Mouse (Mus musculus) myocyte (in vitro differentiated cells): ENCODE data around the gene Fzr1. TPM values are rescaled to one million over a fixed set of nuclear protein-coding genes. Genes with fewer than 3 reads are reported as not detected.
A peak's percentile ranks its signal among the peaks of the same experiment; 100 is the strongest.

Experiments used
- H3K27me3 ChIP-seq: one replicate; pipeline ENCODE4 v1.6.1; 2011; ENCODE audit not compliant: control insufficient read depth, insufficient read depth, insufficient read length
- H3K36me3 ChIP-seq: one replicate; pipeline ENCODE4 v1.6.1; 2011; ENCODE audit not compliant: control insufficient read depth, insufficient read depth
- H3K4me2 ChIP-seq: one replicate; pipeline ENCODE4 v1.6.1; 2011; ENCODE audit warnings: low read depth, control low read depth
- H3K4me3 ChIP-seq: one replicate; pipeline ENCODE4 v1.5.1; 2011; ENCODE audit warnings: mild to moderate bottlenecking, control low read depth, moderate library complexity
- H3K79me2 ChIP-seq: one replicate; pipeline ENCODE4 v1.6.1; 2011; ENCODE audit not compliant: control insufficient read depth, insufficient read depth
- H3ac ChIP-seq: one replicate; pipeline ENCODE4 v1.6.1; 2011; ENCODE audit not compliant: control insufficient read depth, insufficient read length
- CEBPB ChIP-seq: IDR thresholded peaks from 2 replicates; pipeline ENCODE4 v1.6.1; 2011; ENCODE audit warnings: mild to moderate bottlenecking, moderate library complexity; ENCODE audit not compliant: poor library complexity, insufficient read depth, severe bottlenecking
- E2F4 ChIP-seq: IDR thresholded peaks from one replicate; pipeline ENCODE4 v1.6.1; 2011; ENCODE audit warnings: mild to moderate bottlenecking, control low read depth, moderate library complexity; ENCODE audit not compliant: insufficient read depth
- MAX ChIP-seq: IDR thresholded peaks from one replicate; pipeline ENCODE4 v1.6.1; 2011; ENCODE audit warnings: low read depth, mild to moderate bottlenecking, control low read depth
- MYOD1 ChIP-seq, 3 experiments: IDR thresholded peaks; one replicate each; pipeline ENCODE4 v1.6.1; 2011; ENCODE audit warnings: control low read depth in 2 of 3, low read depth in 2 of 3, mild to moderate bottlenecking in 2 of 3, moderate library complexity in 1 of 3; ENCODE audit not compliant: insufficient read length in 2 of 3, control insufficient read depth in 1 of 3
- MYOG ChIP-seq, 3 experiments: IDR thresholded peaks; one replicate each; pipeline ENCODE4 v1.6.1; 2011; ENCODE audit warnings: control low read depth in 2 of 3, low read depth in 2 of 3, mild to moderate bottlenecking in 2 of 3; ENCODE audit not compliant: insufficient read length in 2 of 3, control insufficient read depth in 1 of 3, insufficient read depth in 1 of 3
- POLR2A ChIP-seq: IDR thresholded peaks from one replicate; pipeline ENCODE4 v1.6.1; 2011; ENCODE audit warnings: low read depth, mild to moderate bottlenecking, control low read depth, moderate library complexity; ENCODE audit not compliant: insufficient read length
- POLR2AphosphoS2 ChIP-seq: IDR thresholded peaks from one replicate; pipeline ENCODE4 v1.6.1; 2011; ENCODE audit warnings: low read depth, control low read depth; ENCODE audit not compliant: insufficient read length
- REST ChIP-seq: IDR thresholded peaks from one replicate; pipeline ENCODE4 v1.6.1; 2011; ENCODE audit warnings: mild to moderate bottlenecking, control low read depth, moderate library complexity; ENCODE audit not compliant: insufficient read depth, insufficient read length
- SRF ChIP-seq: IDR thresholded peaks from one replicate; pipeline ENCODE4 v1.6.1; 2011; ENCODE audit warnings: low read depth; ENCODE audit not compliant: control insufficient read depth, insufficient read length
- TCF12 ChIP-seq: IDR thresholded peaks from one replicate; pipeline ENCODE4 v1.6.1; 2011; ENCODE audit warnings: mild to moderate bottlenecking, control low read depth; ENCODE audit not compliant: poor library complexity, insufficient read depth, severe bottlenecking
- TCF3 ChIP-seq: IDR thresholded peaks from one replicate; pipeline ENCODE4 v1.6.1; 2011; ENCODE audit warnings: low read depth, control low read depth; ENCODE audit not compliant: insufficient read length
- USF1 ChIP-seq: IDR thresholded peaks from one replicate; pipeline ENCODE4 v1.6.1; 2011; ENCODE audit warnings: low read depth, mild to moderate bottlenecking, control low read depth, moderate library complexity
- polyA plus RNA-seq: library from polyadenylated mRNA; unstranded; fragments of >200 nt; fragmentation: generic; extraction: Trizol; gene quantifications from one replicate; pipeline ENCODE4 v1.2.1, GENCODE M21; 2012; ENCODE audit warnings: missing spikeins

Fzr1 gene
- polyA plus RNA-seq, 1 experiment = 42.0 TPM

DNA sequence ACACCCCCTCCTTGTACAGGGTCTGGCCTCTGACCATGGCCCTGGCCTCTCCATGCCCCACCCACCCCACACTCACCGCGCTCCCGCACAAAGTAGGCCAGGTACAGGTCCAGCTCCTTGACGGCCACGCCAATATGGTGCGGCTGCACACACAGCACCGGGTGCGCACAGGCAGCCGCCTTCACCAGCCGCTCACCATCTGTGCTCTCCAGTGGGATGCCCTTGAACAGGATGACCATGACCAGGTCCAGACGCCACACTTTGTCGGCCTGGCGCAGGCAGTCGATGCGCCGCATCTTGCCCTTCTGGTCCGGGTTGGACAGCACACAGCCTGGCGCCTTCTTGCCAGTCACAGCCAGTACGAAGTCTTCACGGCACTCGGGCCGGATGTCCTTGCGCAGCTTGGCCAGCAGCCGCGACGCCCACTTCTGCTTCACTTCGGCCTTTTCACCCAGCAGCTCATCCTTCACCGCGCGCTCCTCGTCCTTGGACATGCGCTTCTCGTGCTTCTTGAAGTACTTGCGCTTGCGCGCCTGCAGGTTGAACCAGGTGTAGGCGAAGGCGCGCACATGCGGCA lies 42.0 kb upstream of the Fzr1 start:
- Histone ChIP-seq H3K4me2 (peak overlapping the region; percentile 77), H3K27me3 (no peaks in the 10 kb centered on the region), H3ac (no peak overlapping the region), H3K36me3 (peaks cover 5% of the 10 kb centered on the region), H3K4me3 (no peak overlapping the region), H3K79me2 (peaks cover 86% of the 10 kb centered on the region)
- TF ChIP-seq MAX (no peak), SRF (no peak), USF1 (no peak), REST (no peak), POLR2A (no peak), MYOG (IDR thresholded peaks at IDR 0.05; ENCODE audit: control insufficient read depth in 1 of 3, insufficient read depth in 1 of 3, insufficient read length in 2 of 3, low read depth in 2 of 3) (no peak), MYOD1 (IDR thresholded peaks at IDR 0.05; ENCODE audit: control insufficient read depth in 1 of 3, insufficient read length in 2 of 3, low read depth in 2 of 3) (no peak), TCF12 (no peak), POLR2AphosphoS2 (no peak), CEBPB (no peak), E2F4 (no peak), TCF3 (no peak)

DNA sequence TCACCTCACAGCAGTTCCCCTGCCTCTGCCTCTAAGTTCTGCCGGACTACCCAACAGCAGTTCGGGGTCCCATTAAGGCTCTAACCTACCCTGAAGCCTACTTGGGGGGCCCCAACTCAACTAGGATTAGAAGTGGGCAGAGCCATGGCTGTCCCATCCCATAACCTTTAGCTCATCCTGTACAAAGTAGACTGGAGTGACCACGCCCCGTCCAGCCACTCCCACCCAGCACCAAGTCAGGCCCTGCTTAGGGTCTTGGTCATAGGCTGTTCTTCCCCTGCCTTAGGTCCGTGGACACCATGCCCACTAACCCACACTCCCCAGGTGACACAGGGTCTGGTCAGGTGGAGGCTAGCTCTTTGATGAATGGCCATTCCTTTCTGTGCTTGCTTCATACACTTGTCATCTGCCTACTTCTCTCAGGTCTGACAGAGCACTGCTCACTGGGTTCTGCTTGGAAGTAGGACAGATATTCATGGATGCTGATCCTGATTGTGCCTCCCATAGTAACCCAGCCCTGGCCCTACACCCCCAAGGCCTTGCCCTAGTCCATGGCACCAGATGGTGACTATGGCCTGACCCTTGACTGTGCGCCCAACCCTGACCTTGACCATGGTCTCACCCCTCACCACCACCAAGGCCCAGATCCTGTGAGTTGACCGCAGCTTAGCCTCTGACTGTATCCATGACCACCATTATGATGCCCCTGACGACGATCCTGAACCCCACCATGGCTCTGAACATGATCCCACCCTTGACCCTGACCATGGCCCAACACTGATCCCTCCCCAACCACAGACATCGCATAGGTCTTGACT lies 41.0 kb upstream of the Fzr1 start:
- no peak for TF ChIP-seq TCF12
- no peak for TF ChIP-seq SRF
- no peak for TF ChIP-seq REST
- no peak for TF ChIP-seq USF1
- no peak for TF ChIP-seq CEBPB
- no peak for TF ChIP-seq POLR2AphosphoS2
- TF ChIP-seq POLR2A = no peak
- peaks cover 86% of the 10 kb centered on the region for H3K79me2 ChIP-seq
- no peaks in the 10 kb centered on the region for H3K27me3 ChIP-seq
- H3K4me3 ChIP-seq = no peak overlapping the region
- H3K36me3 ChIP-seq = peaks cover 5% of the 10 kb centered on the region
- H3K4me2 ChIP-seq = peak overlapping the region; percentile 56
- no peak overlapping the region for H3ac ChIP-seq

DNA sequence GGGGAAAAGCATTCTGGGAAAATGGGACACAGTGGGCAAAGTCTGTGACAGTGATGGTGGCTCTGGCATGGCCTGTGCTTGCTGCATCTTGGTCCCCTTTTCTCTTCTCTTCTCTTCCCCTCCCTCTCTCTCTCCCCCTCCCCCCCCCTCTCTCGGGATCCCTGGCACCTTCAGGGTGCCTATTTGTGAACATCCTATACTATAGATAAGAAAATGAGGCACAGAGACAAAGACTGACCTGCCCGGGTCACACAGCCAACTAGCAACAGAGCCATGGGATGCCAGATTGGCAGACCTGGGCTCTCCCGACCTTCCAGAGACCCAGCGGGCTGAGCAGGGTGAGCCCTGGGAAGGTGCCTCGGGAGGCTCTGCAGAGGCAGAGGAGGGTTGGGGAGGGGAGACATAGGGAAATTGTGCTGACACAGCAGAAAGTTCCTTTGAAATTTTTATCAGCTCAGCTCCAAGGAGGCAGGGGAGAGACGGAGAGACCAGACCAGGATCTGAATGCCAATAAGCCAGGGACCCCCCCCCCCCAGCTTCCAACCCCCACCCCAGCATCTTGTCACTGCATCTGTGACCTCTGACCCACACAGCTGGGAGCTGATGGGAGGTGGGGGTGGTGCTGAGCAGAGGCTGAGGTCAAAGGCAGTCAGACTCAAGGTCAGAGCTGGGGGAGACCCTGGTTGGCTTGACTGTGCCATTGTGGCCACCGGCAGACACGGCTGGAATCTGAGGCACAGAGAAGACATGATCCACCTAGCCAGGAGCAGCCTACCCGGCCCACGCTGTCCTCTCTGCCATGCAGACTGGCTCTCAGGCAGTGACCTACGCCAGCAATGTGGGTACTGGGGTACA lies 40.1 kb upstream of the Fzr1 start:
- no peak for TF ChIP-seq MYOD1 (IDR thresholded peaks at IDR 0.05; ENCODE audit: control insufficient read depth in 1 of 3, insufficient read length in 2 of 3, low read depth in 2 of 3)
- TF ChIP-seq USF1 = no peak
- TF ChIP-seq TCF3 = no peak
- no peak for TF ChIP-seq CEBPB
- TF ChIP-seq POLR2AphosphoS2 = no peak
- TF ChIP-seq E2F4 = no peak
- TF ChIP-seq SRF = no peak
- no peak for TF ChIP-seq REST
- TF ChIP-seq TCF12 = no peak
- no peak for TF ChIP-seq MAX
- no peak for TF ChIP-seq POLR2A
- no peak for TF ChIP-seq MYOG (IDR thresholded peaks at IDR 0.05; ENCODE audit: control insufficient read depth in 1 of 3, insufficient read depth in 1 of 3, insufficient read length in 2 of 3, low read depth in 2 of 3)
- no peak overlapping the region for H3K4me3 ChIP-seq
- peak overlapping the region; percentile 56 for H3K4me2 ChIP-seq
- no peak overlapping the region for H3ac ChIP-seq
- H3K27me3 ChIP-seq = no peaks in the 10 kb centered on the region
- peaks cover 84% of the 10 kb centered on the region for H3K79me2 ChIP-seq
- H3K36me3 ChIP-seq = peaks cover 5% of the 10 kb centered on the region
